Mouse (Mus musculus) spleen, adult 18-20 months (tissue): ENCODE measurements around the gene Pfdn2.

ENCODE experiments used
- DNase-seq, 2 experiments: peaks; one replicate each; pipeline ENCODE4 v3.0.0; 2022; ENCODE audit warnings: mixed read lengths in 2 of 2

Gene Pfdn2

DNA sequence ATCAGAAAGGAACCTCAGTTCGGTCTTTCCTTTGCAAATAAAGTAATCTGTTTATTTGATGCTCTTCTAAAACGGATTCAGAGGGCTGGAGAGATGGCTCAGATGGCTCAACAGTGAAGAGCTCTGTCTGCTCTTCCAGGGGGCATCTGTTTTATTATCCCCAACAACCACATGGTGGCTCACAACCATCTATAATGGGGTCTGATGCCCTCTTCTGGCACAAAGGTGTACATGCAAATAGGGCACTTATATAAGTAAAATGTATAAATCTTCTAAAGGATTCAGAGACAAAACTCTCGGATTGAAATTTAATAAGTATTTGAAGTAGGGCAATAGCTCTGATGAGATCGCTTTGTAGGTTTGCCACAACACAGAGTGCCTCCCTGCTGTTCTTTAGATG is 13.0 kb downstream of the Pfdn2 start:
- no peak for DNase-seq

DNA sequence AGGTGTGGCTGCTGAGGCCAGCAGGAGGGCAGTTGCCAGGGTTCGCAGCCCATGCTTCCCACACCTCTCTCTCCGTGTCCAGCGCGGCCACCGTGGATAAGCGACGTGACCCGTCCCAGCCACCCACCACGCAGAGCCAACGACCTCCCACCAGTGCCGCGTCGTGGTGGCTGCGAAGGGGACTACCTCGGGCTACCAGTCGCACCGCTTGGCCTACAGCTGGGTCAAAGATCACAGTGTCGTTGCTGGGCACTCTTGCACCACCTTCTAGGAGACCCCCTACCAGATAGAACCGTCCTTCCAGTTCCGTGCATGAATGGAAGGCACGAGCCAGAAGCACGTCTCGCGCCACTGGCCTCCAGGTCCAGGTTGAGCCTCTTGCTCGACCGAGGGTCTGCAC is 14.8 kb downstream of the Pfdn2 start:
- no peak for DNase-seq

DNA sequence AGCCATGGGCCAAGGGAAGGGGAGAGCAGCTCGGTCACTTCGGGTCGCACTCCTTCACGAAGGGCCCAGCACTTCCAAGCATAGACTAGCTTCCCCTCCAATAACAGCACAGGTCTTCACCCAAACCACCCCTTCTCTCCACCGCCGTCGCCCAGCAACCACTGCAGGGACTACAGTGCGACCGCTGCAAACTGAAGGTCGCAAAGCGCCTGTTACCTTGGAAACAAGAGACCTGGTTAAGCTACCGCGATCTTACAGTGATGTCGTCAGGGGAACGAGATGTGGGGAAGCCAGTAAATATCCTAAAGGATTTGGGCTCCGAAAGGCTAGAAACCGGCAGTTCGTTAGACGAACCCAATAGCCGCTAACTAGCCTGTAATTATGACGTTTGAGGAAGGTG is 15.2 kb downstream of the Pfdn2 start, which contains the start of gene Klhdc9:
Klhdc9 (minus strand) TSS at position 143 of the 400 bp plus-strand sequence.
- DNase-seq = peak; percentile 70 to 71

DNA sequence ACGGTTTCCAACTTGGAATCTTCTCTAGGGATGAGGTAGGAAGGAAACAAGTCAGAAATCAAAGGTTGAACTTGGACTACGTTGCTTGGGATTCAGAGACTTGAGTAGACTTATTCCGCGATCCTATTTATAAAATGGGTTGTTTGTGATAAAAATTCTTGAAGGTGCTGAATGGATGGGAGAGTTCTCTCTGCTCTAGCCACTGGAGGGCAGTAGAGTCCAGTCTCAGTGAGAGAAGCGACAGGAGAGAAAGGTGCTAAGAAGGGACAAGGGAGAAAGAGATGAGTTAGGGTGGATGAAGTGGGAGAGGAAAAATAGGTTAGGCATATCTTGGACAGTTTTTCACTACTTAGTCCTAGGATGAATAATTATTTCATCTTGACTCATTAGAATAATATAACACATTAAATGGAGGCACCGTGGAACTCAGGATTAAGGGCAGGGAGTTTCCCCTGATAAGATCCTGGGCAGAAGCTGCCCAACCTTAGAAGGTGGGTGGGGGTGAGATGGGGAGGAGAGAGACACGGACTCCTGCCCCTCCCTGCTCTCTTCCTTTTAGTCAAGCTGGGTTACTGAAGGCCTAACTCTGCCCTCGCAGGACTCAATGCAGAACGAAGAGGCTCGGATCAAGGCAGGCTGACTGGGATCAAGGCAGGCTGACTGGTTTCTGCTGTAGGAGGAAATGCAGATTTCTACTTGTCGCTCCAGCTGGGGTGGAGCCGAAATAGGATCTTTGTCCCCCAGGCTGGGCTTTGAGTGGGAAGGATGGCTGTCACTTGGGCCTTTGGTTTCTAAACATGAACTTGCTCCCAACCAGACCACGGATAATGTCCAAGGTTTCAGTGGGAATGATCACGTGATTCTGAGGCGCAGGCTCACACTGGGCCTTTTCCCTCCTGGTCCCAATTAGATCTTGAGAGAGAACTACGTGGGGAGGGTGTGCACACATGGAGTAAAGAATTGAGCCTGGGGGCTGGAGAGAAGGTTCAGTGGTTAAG is 15.9 kb downstream of the Pfdn2 start:
- DNase-seq = peak; percentile 38 to 66

DNA sequence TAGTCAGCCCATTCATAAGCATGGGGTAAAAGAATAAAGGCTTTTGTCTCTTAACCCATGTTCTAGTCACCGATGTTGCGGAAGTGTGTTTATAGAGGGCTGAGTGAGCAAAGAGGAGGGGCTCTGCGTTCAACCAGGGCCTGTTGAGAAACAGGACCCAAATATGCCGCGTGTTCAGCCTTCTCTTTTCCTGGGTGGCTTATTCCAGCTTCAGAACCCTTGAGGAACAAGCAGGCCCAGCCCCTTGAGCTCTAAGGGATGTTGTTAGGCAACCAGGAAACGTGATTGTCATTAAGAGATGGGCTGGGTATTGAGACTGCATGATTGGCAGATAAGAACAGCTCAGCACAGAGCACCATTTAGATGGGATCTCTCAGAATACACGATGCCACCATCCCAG is 20.5 kb downstream of the Pfdn2 start:
- DNase-seq = no peak

DNA sequence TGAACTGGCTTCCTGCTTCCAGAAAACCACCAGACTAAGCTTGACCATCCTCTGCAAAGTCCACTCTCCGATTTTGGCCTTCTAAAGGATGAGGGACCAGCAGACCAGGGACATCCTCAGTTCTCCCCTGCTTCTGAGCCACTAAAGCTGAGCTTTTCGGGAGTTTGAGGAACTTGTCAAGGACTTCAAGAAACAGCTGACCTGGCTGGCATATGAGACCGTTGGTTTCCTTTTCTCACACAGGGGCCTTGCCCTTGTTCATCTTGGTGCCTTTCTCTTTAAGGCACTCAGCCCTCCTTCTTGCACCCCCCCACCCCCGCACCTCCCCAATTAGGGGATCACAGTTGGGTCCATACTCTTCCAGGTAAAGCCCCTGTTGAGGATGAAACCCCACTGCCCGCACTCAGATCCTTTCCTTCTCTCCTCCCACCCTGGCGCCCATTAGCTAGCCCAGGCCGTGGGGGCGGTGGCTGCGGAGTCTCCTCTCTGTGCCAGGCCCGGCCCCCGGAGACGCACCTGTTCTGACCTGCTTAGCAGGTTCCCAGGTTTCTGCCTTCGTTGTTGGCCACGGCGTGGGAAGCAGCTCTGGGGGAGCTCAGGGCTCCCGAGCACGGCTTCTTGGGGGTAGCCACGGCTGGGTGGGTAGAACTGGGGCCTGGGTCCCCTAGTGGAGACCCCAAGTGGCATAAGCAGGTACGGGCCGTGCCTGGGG is 24.5 kb downstream of the Pfdn2 start, which contains the start of gene Nectin4:
Nectin4 (plus strand) TSS at position 255 of the 712 bp plus-strand sequence.
- no peak for DNase-seq

DNA sequence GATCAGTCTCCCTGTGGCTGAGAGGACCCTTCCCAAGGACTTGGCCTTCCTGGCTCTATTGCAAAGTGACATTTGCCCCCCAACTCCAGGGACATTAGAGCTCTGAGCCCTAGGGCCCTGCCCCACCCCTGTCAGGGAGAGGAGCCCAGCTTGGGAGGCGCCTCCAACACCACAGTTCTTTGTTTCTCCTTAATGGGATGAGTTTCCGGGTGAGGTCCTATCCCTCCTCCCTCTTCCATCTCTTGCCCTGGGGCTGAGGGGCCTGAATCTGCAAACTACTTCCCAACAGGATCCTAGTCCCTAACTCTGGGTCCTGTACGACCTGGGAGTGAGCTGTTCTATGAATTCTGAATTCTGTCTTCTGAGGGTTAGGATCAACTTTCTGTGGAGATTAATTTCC is 27.4 kb downstream of the Pfdn2 start:
- no peak for DNase-seq

DNA sequence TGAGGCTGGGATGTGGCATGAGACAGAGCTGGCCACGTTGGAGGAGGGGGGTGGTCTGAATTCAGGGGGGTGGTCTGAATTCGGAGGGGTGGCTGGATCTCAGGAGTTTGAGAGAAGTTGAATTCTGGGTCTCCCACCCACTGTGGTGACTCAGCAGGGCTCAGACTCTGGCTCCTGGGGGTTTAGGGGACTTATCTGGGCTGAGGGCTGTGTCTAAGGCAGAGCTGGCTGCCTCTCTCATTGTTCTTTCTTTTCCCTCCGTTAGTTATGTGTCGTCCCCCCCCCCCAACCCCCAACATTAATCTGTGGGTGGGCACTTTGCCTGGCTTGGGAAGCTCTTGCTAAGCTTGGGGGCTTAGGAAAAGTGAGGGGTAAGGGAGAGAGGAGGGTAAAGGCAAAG is 28.5 kb downstream of the Pfdn2 start:
- DNase-seq = no peak

DNA sequence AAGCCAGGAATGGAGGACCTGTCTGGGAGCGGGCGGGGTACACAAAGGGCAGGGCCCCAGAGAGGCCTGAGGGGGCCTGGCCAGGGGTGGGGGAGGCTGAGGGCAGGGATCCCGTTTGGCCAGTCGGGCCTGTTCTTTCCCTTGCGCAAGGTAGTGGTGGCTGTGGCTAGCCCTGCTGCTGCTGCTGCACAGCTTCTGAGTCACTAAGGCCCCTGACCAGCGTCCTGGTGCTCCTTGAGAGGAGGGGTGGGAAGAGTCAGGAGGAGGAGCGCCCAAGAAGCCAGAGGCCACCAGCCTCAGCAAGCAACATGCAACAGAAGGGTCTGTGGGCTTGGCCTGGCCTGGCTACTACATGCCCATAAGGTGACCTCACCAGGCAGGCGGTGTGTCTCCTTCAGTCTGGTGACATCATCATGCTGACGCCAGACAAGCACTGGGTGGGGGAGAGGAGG is 30.2 kb downstream of the Pfdn2 start:
- DNase-seq = no peak

DNA sequence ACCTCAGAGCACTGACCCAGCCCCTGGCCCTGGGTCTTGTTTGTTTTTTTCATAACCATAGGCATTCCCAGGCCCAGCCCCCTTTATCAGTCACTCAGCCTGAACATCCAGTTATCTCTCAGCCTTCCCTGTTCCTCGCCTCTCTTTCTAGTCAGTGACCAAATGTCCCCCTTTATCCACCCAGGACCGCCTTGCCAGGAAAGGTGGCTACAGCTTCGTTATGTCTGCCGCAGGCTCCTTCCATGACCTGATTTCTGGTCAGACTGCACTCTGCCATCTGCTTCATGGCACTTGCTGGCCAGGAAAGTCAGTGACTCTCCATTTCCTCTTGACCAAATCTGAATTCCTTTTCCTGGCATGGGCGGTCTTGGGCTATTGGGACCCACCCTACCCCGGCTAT is 32.8 kb downstream of the Pfdn2 start:
- no peak for DNase-seq

DNA sequence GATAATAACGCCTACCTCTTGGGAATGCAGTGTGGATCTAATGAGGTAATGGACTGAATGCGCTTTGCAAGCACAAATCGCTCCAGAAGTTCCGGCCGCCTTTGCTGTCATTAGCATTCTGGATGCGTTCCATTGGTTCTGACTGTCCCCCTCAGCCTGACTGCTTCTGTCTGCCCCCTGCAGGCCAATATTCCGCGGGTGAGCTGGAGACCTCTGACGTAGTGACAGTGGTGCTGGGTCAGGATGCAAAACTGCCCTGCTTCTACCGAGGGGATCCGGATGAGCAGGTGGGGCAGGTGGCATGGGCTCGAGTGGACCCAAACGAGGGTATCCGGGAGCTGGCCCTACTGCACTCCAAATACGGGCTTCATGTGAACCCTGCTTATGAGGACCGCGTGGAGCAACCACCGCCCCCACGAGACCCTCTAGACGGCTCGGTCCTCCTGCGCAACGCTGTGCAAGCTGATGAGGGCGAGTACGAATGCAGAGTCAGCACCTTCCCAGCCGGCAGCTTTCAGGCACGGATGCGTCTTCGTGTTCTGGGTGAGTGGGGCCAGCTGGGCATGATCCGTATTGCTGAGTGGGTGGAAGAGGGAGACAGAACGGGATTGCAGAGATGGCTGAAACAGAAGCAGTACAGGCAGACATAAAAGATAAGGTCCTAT is 34.6 kb downstream of the Pfdn2 start:
- DNase-seq = peak; percentile 65 to 83

DNA sequence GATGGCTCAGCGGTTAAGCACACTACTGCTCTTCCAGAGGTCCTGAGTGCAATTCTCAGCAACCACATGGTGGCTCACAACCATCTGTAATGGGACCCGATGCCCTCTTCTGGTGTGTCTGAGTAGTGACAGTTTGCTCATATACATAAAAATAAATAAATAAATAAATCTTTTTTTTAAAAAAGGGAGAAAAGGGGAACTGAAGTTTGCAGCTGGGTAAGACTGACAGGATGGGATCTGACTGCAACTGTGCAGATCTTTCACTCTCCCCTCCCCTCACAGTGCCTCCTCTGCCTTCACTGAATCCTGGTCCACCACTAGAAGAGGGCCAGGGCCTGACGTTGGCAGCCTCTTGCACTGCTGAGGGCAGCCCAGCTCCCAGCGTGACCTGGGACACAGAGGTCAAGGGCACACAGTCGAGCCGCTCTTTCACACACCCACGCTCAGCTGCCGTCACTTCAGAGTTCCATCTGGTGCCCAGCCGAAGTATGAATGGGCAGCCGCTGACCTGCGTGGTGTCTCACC is 36.7 kb downstream of the Pfdn2 start:
- no peak for DNase-seq

DNA sequence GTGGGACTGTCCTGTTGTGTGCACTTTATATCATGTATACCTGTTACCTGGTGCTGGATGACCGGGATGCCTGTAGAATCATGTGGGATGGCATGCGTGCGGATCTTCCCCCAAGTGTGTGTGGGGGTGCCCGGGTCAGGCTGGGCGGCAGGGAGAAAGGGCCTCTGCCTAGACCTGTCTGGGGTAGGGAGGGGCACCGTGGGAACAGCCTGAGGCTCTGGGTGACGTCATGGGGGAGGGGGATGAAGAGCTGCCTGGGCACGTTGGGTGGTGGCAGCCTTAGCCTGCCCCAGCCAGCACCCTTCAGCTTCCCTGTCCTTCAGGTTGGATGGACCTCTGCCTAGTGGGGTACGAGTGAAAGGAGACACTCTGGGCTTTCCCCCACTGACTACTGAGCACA is 38.9 kb downstream of the Pfdn2 start:
- DNase-seq = no peak

DNA sequence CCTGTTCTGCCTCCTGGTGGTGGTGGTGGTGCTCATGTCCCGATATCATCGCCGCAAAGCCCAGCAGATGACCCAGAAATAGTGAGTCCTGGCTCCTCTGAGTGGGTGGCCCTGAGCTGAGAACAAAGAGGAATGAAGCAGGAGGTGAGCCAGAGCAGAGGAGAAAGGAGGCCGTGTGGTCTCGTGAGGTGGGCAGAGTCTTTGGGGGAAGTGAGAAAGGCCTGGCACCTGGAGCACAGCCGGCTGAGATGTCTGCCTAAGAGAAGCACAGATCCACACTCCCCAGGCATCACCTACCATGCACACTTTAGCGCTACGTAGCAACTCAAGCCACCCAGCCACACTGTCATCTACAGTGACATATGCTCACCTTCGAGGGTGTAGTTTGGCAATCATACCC is 39.7 kb downstream of the Pfdn2 start:
- DNase-seq = no peak

DNA sequence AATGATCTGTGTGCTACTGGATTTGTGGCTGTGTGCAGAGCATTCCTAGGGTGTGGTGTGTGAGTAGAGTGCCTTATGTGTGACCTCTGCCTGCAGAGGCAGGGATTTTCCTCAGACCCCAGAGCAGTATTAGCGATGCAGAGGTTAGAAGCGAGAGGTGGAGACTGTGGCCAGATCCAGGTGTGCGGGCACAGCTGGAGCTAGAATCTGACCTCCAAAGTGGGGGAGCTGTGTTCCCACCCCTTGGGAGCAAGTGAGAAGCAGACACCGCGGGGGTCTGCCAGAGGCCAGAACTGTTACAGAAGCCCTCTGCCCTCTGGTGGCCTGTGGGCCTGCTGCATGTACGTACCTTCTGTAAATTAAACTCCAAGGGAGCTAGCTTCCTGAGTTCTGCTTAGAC is 41.6 kb downstream of the Pfdn2 start:
- DNase-seq = peak; percentile 19 to 38

DNA sequence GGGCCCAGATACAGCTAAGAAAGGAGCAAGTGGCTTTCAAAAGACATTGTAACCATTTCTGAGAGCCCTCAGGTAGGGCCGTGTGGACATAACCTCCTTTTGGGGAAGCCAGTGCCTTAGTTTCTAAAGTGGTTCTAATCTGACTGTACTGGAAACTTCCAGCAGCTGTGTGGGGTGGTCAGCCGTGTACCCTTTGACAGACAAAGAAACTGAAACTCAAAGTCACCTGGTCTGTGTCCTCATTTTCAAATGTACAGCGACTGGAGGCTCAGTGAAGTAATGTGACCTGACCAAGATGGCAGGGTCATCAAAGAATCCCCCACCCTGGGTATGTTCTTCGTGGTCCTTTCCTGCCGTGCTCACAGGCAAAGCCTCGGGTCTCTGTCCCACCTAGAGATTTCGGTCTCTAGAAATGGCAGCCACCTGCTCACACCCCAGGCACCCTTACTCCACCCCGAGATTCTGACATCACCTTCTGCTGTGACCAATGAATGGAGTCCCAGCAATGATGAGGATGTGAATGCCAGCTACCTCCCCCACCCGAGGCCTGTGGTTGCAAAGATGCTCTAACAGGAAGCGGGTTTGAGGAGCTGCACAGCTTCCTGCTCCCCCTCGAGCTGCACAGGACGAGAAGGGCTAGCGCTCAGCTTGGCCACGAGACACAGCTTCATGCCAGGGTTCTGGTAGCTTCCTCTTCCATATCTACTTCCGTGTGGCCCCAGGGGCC is 43.1 kb downstream of the Pfdn2 start, which contains the start of gene Arhgap30:
Arhgap30 (plus strand) TSS at position 579 of the 727 bp plus-strand sequence.
- peak; percentile 80 to 89 for DNase-seq

DNA sequence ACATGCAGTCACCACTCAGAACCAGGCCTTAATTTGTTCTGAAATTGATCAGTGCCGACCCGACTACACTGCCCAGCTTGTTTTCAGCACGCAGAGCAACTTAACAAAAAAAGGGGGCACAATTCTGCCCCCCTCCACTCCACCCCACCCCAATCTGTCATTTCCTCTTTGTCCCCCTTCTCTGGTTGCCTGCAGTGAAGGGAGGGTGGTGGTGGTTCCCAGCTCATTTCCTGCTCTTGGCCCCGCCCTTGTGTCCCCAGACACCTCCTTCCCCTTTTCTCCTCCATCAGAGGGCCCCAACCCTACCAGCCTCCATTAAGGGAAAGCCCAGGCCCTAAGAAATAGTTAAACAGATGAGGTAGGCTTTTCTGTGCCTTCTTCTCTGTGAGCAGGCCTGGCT is 44.6 kb downstream of the Pfdn2 start:
- peak; percentile 73 to 78 for DNase-seq

DNA sequence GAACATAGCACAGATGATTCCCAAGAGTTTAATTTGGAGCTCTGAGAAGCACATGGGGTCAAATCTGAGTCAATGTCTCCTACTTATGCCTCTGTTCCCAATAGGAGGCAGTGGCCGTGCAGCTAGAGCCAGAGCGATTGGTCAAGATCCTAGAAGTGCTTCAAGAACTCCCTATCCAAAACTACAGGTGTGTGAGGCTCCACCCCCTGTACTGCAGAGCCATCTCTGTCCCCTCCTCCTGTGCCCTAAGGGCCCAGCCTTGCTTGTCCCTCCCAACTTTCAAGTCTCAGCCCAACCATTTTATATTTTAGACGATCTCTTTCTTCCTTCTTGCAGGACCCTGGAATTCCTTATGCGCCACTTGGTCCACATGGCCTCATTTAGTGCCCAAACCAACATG is 56.4 kb downstream of the Pfdn2 start:
- no peak for DNase-seq

DNA sequence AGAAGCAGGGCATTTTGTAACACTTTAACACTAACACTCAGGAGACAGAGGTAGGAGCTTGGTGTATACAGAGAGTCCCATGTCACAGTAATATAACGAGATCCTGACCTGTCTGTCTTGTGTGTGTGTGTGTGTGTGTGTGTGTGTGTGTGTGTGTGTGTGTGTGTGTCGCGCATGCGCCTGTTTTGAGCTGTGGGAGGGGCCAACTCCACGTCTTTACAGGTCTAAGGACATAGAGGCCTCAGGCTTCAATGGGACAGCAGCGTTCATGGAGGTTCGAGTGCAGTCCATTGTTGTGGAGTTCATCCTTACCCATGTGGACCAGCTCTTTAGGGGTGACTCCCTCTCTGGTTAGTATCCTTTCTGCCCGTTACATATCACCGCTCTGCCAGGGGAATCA is 57.5 kb downstream of the Pfdn2 start:
- no peak for DNase-seq

DNA sequence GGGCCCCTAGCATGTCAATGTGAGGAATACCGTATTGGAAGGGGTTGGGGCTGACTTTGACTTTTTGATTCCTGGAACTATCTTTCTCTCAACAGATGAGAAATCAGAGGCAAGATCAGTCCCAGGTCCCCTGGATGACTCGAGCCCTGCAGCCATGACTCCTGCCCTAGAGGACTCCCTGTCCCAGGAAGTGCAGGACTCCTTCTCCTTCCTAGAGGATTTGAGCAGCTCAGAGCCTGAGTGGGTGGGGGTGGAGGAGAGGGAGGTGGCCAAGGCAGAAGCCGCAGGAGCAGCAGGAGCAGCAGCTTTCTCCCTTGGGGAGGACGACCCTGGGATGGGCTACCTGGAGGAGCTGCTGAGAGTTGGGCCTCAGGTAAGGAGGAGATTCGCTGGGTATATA is 61.8 kb downstream of the Pfdn2 start:
- DNase-seq = no peak
